Mouse (Mus musculus) spleen, postnatal 36 days (tissue): ENCODE data around the gene F11r.

ENCODE experiments used
- DNase-seq, 2 experiments: peaks; one replicate each; pipeline ENCODE4 v3.0.0; 2022; ENCODE audit warnings: low spot score in 2 of 2, mixed read lengths in 1 of 2

F11r gene

DNA sequence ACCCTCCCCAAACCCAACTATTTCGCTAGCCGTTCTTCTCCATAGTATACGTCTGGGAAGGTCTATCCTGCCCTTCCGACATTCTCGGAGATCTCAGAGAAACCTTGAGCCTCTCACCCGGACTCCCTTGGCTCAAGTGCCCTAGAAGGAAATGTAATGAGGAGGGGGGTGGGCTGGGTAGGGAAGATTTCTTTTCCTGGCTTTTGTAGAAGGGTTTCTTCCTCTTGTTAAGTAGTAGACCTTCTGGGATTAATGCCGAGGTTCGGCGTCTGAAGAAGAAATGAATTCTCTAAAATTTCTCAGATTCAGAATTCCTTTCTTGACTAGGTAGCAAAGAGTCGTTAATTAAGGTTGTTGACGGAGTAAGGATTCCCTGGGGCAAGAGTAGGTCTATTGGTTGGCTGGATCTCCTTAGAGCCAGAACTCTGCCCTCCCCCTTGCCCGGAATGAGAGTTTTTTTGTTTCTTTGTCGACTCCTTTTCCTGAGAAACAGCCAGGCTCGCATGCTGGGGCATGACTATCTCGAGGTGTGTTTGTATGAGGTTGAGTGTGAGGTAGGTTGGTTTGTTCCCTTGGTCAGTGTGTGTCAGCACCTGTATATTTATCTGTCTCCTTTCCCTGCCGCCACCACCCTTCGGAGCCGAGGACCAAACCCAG, 807 bp downstream of the F11r start:
- DNase-seq, result no peak

DNA sequence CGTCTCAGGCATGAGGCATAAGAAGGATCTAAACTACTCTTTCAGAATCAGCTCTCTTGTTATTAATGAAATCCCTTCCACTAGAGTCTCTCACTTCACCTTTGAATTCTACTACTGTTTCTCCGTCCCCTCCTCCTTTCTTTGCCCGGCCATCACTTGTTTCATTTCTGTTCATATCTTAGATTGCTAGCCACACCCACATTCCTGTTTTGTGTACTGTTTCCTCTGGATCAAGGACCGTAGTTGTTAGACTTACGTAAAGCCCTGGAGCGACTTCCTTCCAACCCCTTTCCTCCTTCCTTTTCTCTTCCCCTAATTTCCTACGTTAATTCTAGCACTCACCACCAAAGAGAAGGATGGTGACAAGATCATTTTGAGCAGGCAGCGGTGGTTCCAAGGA, 1.7 kb downstream of the F11r start:
- DNase-seq, result no peak

DNA sequence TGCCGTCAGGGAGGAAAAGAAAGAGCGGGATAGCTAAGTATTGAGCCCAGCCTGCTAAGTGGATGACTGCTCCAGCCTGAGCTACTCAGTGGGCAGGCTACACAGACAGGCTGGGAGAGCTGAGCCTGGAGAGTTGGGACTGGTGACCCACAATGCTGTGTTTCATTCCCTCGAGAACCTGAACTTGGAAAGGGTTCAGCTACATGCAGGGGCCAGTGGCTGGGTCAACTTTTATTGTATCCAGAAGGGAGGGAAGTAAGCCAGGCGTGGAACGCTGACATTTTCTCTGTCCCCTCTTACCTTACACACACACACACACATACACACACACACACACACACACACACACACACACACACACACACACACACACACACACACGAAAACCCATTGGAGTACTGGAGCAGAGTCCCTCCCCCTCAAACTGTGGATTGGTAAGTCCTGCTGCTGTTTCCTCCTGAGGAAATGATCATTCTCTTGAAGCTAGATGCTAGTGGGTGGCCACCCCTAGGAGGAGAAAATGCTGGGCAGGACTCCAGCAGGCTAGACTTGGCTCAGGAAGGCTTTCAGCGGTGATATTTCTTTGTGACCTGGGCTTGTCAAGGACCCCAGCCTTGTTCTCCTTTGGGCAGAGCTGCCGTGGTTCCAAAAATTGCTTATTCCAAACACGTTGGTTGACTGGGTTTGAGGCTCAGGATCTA, 2.8 kb downstream of the F11r start:
- DNase-seq, result no peak

DNA sequence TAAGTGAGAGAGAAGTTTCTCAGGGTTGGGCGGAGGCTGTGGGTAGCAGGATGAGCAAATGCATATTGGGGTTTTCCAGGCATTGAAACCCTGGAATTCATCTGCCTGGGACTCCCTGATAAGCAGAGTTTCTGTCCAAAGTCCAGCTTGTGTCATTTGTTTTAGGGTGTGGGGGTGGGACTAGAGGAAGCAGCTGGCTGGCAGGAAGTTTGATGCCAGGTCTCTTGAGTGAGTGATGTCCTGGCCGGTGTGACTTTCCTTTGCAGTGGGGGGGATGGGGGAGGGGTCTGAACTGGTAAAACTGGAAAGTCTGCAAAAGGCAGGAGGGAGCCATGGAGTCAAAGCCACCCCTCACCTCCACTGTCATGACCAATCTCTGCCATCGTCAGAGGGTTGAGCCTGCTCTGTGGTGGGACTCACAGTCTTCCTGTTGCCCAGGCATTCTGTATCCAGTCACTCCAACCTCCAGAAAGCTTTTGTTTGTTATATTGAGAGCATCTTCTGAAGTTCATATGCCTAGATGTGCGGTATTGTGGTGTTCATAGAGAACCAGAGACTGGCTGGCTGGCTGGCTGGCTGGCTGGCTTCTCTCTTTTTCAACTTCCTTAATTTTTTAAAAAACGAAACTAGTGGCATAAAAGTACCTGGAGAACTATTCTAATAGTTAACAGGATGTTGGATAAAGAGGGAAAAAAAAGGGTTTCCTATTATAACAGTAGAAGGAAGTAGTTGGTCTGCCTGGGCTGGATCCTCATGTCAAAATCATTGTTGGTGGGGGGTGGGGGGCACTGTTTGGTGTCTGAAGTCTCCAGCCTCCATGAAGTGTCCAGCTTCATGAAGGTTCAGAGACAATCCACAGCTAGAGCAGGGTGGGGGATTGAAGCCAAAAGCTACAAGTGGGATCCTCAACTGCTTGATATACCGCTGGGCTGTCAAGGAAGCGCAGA, 4.4 kb downstream of the F11r start:
- no peak for DNase-seq

DNA sequence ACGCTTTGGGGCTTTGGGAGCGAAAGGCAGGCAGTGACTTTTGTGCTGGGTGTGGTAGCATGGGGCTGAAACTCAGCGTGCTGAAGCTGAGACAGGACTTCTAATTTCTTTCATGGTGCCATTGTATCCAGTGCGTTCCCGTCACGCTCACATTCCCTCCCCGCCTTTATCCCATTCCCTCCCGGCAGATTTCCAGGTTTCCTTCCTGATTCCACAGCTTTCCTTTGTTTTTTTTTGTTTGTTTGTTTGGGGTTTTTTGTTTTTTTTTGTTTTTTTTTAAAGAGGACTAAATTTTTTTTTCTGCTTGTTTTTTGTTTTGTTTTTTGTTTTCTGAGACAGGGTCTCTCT, 5.1 kb downstream of the F11r start:
- DNase-seq, result no peak

DNA sequence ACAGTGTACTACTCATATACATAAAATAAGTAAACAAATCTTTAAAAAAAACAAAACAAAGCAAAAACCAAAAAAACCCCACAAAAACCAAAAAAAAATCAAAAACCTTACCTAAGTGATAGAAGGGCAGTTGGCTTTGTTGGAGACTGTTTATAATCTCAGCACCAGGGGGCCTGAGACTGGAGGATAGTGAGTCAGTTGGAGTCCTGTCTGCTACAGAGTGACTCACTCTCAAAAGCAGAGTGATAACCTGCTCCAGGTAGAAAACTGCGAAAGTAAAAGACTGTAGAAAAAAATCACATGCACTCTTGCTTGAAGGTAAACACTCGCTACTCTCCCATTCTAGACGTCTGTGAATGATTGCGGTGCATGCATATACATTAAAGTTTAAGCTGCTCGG, 7.7 kb downstream of the F11r start:
- no peak for DNase-seq

DNA sequence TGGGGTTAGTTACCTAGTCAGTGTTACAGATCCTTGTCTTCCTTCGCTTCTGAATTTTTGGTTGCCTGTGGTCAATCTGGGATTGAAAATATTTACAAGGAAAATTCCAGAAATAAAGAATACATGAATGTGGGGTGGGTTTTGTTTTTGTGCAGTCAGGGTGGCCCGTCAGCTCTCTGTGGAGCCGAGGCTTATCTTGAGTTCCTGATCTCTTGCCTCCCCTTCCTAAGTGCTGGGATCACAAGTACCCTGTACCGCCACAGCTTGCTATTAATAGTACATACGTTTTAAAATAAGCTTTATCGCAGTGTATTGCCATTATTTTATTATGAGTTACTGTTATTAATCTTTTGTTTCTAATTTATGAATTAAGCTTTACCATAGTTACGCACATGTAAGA, 9.5 kb downstream of the F11r start:
- no peak for DNase-seq

DNA sequence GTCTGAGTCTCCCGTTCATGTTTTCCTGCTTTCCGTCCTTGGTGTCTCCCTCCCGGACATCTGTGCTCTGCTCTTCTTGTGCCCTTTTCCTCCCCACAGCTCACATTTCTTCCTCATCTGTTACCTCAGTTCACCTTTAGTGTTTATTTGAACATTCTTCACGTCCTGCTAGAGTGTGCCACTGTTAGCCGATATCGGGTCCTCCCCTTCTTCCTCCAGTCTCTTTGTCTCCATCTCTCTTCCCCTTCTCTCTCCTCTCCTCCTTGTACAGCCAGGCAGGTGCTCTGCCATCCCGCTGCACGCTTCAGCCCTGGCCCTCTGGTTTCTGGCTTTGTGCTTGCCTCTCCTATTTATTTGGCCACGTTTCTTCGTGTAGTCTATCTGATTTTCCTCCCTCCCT, 10.4 kb downstream of the F11r start:
- no peak for DNase-seq

DNA sequence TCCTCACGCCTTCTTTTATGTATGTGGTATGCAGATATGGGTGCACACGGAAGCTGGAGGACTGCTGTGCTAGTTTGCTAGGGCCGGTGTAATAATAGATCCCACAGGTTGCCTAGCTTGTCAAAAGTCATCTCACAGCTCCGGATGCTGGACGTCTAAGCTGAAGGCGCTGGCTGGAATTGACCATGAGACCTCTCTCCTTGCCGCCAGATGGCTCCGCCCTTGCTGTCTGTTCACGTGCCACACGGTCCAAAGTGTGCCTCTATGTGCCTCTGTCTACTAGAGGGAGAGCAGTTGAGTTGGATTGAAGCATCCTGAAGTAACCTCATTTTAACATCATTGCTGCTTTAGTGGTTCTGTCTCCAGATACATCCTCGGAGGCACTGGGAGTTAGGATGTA, 12.7 kb downstream of the F11r start:
- no peak for DNase-seq

DNA sequence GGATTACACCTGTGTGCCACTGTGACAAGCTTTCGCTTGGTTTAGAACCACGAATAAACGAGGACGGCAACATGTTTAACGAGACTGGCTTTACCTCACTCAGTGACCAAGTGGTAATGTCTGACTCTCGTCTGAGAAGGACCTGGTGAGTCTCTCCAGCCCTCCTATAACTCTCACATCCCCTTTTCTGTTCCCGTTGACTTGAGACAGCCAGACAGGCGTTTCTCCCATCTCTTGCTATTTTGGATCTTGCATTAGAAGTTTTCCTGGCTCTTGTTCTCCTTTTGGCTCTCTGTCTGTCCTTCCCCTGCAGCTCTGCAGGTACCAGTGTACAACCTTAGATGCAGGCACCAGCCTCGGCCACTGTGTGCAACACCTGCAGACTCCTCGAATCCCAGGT, 13.7 kb downstream of the F11r start:
- DNase-seq, result no peak

DNA sequence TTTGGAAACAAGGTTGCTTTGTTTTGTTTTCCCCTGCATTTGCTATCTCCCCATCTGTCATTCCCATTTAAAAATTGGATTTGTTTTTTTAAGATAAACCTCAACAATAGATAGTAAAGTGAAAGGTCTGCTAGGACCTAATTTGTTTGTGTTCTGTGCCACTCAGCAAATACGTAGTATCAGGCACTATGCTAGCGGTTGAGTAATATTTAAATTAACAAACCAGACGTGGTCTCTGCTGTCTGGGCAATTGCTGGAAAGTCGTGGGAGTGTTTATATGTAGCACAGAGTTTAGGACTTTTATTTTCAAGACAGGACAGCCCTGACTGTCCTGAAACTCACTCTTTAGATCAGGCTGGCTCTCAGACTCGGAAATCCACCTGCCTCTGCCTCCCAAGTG, 15.2 kb downstream of the F11r start:
- DNase-seq, result no peak

DNA sequence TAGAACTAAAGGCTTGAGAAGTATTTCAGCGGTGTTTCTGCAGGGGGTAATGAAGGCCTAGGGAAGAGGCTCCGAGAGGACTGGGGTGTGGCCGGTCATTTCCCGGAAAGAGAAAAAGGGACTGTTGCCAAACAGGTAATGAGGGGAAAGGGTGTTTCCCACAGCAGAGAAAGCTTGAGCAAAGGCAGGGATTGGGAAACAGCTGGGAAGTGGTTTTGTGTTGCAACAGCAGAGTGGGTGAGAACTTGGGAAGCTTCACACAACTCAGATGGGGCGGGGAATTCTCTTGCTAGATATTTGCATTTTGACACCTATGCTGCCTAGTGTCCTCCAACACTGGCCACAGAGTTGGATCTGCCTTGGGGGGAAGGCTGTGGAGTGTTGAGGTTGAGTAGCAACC, 15.6 kb downstream of the F11r start:
- DNase-seq, result no peak

DNA sequence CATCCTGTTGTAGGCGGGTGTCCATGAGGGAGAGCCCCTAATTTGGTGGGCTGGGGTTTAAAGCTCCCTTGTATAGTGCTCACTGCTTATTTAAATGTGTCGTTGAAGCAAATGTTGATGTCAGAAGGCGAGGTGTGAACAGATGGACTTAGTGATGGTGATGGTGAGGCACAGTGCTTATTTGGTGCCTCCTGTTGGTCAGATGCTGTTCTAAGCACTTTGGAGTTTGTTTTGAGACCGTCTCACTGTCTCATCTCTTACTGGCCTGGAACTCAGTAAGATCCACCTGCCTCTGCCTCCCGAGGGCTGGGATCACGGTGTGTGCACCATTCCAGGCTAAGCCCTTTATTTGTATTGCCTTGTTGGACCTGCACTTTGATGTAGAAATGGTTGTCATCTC, 17.6 kb downstream of the F11r start:
- no peak for DNase-seq

DNA sequence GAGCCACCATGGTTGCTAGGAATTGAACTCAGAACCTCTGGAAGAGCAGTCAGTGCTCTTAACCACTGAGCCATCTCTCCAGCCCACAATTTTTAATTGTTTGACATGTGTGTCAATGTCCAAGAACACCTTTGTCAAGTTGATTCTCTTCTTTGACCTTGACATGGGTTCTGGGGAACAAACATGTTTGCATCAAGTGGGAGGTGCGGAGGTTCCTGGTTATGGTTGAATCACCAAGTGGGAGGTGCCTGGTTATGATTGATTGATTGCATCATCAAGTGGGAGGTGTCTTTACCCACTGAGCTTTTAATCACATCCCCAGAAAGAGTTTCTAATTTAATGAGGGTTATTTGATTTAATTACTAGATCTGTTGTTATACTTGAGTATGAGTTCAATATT, 20.2 kb downstream of the F11r start:
- no peak for DNase-seq

DNA sequence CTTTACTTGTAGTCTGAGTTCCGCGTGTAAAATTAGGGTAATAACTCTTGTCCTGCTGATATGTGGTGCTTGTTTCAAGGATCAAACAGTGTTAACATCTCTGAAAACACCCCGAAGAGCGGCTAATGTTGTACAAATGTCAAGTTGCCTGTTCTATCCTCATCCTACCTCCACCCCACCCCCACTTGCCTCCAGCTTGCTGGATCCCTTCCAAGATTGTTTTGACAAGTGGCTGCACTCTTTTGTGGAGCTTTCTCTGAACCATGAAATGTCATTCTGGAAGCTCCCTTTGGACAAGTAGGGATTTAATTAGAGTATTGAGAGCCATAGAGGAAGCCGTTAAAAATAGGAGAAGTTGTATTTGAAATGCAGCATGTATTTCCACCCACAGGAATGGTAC, 22.5 kb downstream of the F11r start:
- DNase-seq, result no peak

DNA sequence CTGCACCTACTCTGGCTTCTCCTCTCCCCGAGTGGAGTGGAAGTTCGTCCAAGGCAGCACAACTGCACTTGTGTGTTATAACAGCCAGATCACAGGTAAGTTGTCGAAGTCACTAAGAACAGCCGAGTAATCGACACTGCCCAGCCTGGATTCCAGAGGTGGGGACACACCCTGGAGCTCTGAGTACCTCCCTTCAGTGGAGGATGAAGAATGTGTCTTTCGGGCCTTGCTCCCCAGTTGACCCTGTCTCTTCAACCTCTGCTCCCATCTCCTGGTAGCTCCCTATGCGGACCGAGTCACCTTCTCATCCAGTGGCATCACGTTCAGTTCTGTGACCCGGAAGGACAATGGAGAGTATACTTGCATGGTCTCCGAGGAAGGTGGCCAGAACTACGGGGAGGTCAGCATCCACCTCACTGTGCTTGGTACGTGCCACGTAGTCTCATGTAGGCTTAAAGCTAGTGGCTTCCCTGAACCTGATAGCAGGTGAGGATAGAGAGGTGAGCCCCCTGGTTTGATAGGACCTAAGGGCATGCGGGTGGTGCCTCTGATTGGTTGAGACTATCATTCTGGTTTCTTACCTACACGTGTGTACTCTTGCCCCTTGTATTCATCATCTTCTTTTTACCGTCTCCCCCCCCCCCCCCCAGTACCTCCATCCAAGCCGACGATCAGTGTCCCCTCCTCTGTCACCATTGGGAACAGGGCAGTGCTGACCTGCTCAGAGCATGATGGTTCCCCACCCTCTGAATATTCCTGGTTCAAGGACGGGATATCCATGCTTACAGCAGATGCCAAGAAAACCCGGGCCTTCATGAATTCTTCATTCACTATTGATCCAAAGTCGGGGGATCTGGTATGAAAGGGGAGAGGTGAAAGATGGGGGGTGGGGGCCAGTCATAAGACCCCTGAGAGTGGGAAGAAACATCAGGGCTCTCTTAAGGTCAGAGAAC, 23.5 kb downstream of the F11r start:
- DNase-seq, result no peak

DNA sequence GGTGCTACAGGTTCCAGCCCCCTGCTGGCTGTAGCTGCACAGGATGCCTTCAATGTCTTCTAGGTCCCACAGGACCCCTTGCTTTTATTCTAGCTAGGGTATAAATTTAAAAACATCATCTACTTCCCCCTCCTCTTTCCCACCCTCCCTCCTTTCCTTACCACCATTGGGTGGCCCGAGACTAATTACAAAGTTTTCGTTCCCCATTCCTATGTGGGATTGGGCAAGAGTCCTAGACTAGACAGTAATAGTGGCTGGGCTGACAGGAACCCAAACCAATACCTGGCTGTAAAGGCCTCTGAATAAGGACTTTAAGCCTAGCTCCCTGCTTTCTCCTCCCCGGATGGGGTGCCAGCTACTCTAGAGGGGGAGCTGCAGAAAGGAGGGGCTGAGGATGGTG, 25.8 kb downstream of the F11r start:
- no peak for DNase-seq

DNA sequence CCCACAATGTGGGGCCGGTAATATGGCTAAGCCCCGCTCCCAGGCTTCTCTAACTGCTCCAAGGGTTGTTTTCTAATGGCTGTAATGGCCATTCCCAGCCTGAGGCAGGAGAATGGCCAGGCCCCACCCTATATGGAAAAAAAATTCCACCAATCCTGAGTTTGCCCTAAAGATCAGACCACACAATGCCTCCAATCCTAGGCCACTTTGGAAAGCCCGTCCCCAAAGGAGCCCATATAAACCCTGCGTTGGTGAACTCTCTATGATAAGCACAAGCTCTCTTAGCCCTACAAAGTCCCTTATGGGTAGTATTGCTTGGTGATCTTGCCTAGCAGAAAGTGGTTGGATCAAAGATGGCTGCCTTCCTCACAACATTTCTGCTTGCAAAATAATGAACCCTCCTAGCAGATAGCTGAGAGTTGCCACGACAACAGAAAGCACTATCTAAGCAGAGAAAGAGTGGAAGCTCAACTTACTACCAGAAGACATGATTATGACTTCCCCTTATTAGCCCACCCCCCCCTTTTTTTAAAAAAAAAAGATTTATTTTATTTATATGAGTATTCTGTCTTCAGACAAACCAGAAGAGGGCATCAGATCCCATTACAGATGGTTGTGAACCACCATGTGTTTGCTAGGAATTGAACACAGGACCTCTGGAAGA, 28.5 kb downstream of the F11r start:
- DNase-seq, result no peak

DNA sequence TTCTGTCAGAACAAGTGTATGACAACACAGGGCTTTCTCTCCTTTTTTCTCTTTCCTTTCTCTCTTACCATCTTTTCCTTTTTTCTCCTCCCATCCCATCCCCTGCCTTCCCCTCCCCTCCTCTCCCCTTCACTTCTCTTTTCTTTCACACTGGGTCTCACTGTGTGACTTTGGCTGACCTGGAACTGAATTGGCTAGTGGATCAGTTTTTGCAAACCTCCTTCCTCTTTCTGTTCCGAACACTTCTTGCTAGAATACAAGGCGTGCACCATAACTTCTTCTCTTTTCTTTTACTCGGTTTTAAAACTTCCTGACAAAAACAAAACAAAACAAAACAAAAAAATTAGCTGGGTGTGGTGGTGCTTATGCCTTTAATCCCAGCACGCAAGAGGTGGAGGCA, 29.2 kb downstream of the F11r start:
- DNase-seq, result peak; percentile 25 to 40

DNA sequence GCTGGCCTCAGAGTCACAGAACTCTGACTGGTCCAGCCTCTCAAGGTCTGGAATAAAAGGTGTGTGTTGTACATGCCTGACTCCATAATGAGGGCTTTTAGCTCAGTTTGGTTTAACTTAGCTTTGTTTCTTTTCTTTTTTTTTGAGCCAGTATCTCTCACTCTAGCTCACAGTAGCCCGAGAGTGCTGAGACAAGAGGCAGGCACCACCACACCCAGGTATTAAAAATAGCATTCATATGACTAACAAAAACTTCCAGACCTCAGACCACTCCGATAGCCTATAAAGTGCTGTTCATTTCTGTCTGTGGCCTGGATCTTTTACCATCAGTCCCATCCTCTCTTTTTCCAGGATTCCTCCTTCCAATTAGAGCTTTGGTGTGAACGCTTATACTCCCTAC, 32.3 kb downstream of the F11r start:
- no peak for DNase-seq

DNA sequence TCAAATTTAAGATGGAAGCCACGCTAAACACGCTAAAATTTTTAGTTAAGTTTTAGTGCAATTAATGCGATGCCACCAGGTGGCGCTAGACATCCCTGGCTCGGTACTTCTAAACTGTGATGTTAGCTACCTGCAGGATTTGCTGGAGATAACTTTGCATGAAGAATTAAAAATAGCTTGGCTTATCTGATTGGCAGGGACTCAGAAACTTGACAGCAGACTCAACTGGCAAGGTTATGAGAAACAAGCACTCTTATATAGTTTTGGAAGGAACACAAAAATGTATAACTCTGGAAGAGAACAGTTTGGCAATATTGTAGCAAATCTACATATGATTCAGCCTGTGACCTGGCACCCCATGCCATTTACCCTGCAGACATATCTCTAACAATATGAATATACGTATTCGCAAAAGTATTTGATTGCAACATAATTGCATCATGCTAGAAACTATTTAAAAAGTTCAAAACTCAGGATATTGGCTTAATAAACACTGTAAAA, 33.1 kb downstream of the F11r start:
- peak; percentile 20 to 36 for DNase-seq
